Mouse (Mus musculus) kidney, adult 11 months (tissue): ENCODE measurements around the gene Galr2.
A peak's percentile ranks its signal among the peaks of the same experiment; 100 is the strongest.
"Not testable (repeated sequence)": the region's sequence is repeated elsewhere in the genome, so short reads cannot be mapped to it uniquely, and the experiment has no call there.

Experiments used
- DNase-seq: peaks from one replicate; pipeline ENCODE4 v3.0.0; 2022

Galr2 gene

GRCm38 (mm10) chr11:116272589-116273468 lies 7.9 kb upstream of the Galr2 start:
- DNase-seq, result no peak

- no peak for DNase-seq
These were observed 7.2 kb upstream of the Galr2 start for GRCm38 (mm10) chr11:116273469-116274044.

GRCm38 (mm10) chr11:116274045-116274666 lies 6.6 kb upstream of the Galr2 start, which contains the start of gene Srp68:
Srp68 (minus strand) TSS chr11:116274217.
- peak; percentile 91 for DNase-seq

GRCm38 (mm10) chr11:116277184-116277583 lies 3.6 kb upstream of the Galr2 start:
- DNase-seq, result not testable (repeated sequence)

GRCm38 (mm10) chr11:116281671-116282070 lies 932 bp downstream of the Galr2 start:
- no peak for DNase-seq

GRCm38 (mm10) chr11:116282089-116282488 lies 1.4 kb downstream of the Galr2 start:
- peak; percentile 36 for DNase-seq

- DNase-seq, result no peak
These were observed 2.3 kb downstream of the Galr2 start for GRCm38 (mm10) chr11:116282912-116283521.

- DNase-seq, result no peak
These were observed 3.2 kb downstream of the Galr2 start for GRCm38 (mm10) chr11:116283982-116284381.

- DNase-seq, result no peak
These were observed 5.0 kb downstream of the Galr2 start for GRCm38 (mm10) chr11:116285770-116286191.

- DNase-seq, result no peak
These were observed 6.6 kb downstream of the Galr2 start for GRCm38 (mm10) chr11:116287351-116287750.

- DNase-seq, result no peak
These were observed 9.8 kb downstream of the Galr2 start for GRCm38 (mm10) chr11:116290556-116290955.

GRCm38 (mm10) chr11:116292401-116292800 lies 11.7 kb downstream of the Galr2 start:
- DNase-seq, result no peak

- DNase-seq, result no peak
These were observed 12.9 kb downstream of the Galr2 start for GRCm38 (mm10) chr11:116293538-116294137.

GRCm38 (mm10) chr11:116294319-116294718 lies 13.6 kb downstream of the Galr2 start:
- DNase-seq, result no peak

- no peak for DNase-seq
These were observed 15.5 kb downstream of the Galr2 start for GRCm38 (mm10) chr11:116296191-116296734.

- no peak for DNase-seq
These were observed 16.3 kb downstream of the Galr2 start for GRCm38 (mm10) chr11:116297017-116297416.

GRCm38 (mm10) chr11:116298221-116298620 lies 17.5 kb downstream of the Galr2 start:
- no peak for DNase-seq

GRCm38 (mm10) chr11:116298621-116299020 lies 17.9 kb downstream of the Galr2 start:
- DNase-seq, result no peak

GRCm38 (mm10) chr11:116305423-116305822 lies 24.7 kb downstream of the Galr2 start:
- DNase-seq, result no peak

- peak; percentile 89 for DNase-seq
These were observed 25.6 kb downstream of the Galr2 start for GRCm38 (mm10) chr11:116306126-116306982.

- DNase-seq, result no peak
These were observed 26.4 kb downstream of the Galr2 start, which contains the start of gene Exoc7 for GRCm38 (mm10) chr11:116307019-116307725. Exoc7 (minus strand) TSS chr11:116307233.
